Mouse (Mus musculus) spleen, adult 2 months (tissue): Measurements from ENCODE around the gene Fam129c. TPM values are rescaled to one million over a fixed set of nuclear protein-coding genes. Genes with fewer than 3 reads are reported as not detected.

Source experiments
- DNase-seq, 2 experiments: peaks; one replicate each; pipeline versions ENCODE4 v3.0.0 to v3.0.0-alpha.2; 2012 to 2021; ENCODE audit warnings: low spot score in 2 of 2, low read depth in 1 of 2
- H3K27ac ChIP-seq: fragments of 200-500 bp; 2 replicates; pipeline ENCODE4 v1.5.1; 2012; ENCODE audit warnings: low read length, inconsistent platforms; ENCODE audit not compliant: insufficient read depth
- H3K27me3 ChIP-seq: fragments of 200-500 bp; 2 replicates; pipeline ENCODE4 v1.6.1; 2012; ENCODE audit warnings: mild to moderate bottlenecking, moderate library complexity, low read length, inconsistent platforms; ENCODE audit not compliant: control insufficient read depth, insufficient read depth
- H3K36me3 ChIP-seq: fragments of 200-500 bp; 2 replicates; pipeline ENCODE4 v1.6.1; 2012; ENCODE audit warnings: mild to moderate bottlenecking, low read length, inconsistent platforms; ENCODE audit not compliant: control insufficient read depth, insufficient read depth
- H3K4me1 ChIP-seq: fragments of 200-500 bp; 2 replicates; pipeline ENCODE4 v1.6.1; 2011; ENCODE audit warnings: inconsistent platforms; ENCODE audit not compliant: control insufficient read depth, insufficient read depth, insufficient read length
- H3K4me3 ChIP-seq: fragments of 200-500 bp; 2 replicates; pipeline ENCODE4 v1.5.1; 2011; ENCODE audit warnings: mild to moderate bottlenecking, inconsistent platforms; ENCODE audit not compliant: insufficient read depth, insufficient read length; ENCODE audit errors: extremely low read depth
- CTCF ChIP-seq: fragments of 200-500 bp; IDR thresholded peaks from 2 replicates; pipeline ENCODE4 v1.5.1; 2011; ENCODE audit warnings: mild to moderate bottlenecking, inconsistent platforms; ENCODE audit not compliant: insufficient read depth, insufficient read length, insufficient replicate concordance; ENCODE audit errors: extremely low read depth
- POLR2A ChIP-seq: fragments of 200-500 bp; IDR thresholded peaks from 2 replicates; pipeline ENCODE4 v1.6.1; 2011; ENCODE audit warnings: low read depth, low read length, inconsistent platforms
- WGBS: fragments of 180-500 bp; shearing (Covaris S2); methylation state at CpG from one replicate; pipeline ENCODE4 v1.1.7; 2018; 5-methylcytosine and 5-hydroxymethylcytosine counted together
- polyA plus RNA-seq: library from polyadenylated mRNA; depleted of rRNA; stranded (reverse); fragments of >200 nt; gene quantifications from 2 replicates; pipeline ENCODE4 v1.2.3, GENCODE M21; 2012

Fam129c gene
- polyA plus RNA-seq, 1 experiment, result 115 TPM

- peaks cover 5% of the 10 kb centered on the region for H3K4me1 ChIP-seq
- H3K36me3 ChIP-seq, result no peaks in the 10 kb centered on the region
- no peak overlapping the region for H3K4me3 ChIP-seq
- TF ChIP-seq CTCF (no peak), POLR2A (no peak)
- H3K27ac ChIP-seq, result no peak overlapping the region
- WGBS, result 82% methylated on average over 7 of the region's 7 CpGs
- H3K27me3 ChIP-seq, result no peaks in the 10 kb centered on the region
- DNase-seq, result no peak
Observed at GRCm38 (mm10) chr8:71567587-71567986, 29.9 kb upstream of the Fam129c start.

GRCm38 (mm10) chr8:71568387-71568937 is 29.0 kb upstream of the Fam129c start, which contains the start of gene Slc27a1:
Gene Slc27a1, plus strand, starts transcription at chr8:71568882.
- WGBS, result 55% methylated on average over 13 of the region's 13 CpGs
- Histone ChIP-seq H3K36me3 (no peaks in the 10 kb centered on the region), H3K27ac (peak within 1 kb of the TSS; percentile 48; the same call in 1 of the 2 replicates), H3K4me3 (peak within 1 kb of the TSS; percentile 58), H3K4me1 (peaks cover 2% of the 10 kb centered on the region; the same call in 1 of the 2 replicates), H3K27me3 (no peaks in the 10 kb centered on the region)
- DNase-seq, result no peak
- no peak for TF ChIP-seq CTCF
- TF ChIP-seq POLR2A, result no peak

DNA sequence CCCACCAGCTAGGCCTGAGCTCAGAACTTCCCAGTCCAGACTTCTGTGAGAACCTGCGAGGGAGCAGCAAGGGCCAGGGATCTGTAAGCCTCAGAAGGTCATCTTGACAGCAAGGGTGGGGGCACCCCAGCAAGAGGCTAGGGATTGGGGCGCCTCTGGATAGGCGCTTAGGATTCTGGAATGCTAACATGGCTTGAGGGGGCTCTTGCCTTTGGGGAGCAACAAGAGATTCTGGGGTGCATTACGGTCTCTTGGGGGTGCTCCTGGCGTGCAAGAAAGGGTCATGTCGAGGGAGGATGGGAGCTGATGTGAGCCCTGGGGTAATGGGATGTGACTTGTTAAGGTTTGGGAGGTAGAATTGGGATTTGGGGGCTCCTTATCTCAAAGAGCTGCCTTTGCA is 28.5 kb upstream of the Fam129c start:
- H3K27me3 ChIP-seq, result no peaks in the 10 kb centered on the region
- H3K4me3 ChIP-seq, result no peak overlapping the region
- WGBS, result 79% methylated on average over 6 of the region's 6 CpGs
- no peak overlapping the region for H3K27ac ChIP-seq
- TF ChIP-seq CTCF (no peak), POLR2A (no peak)
- no peak for DNase-seq
- no peaks in the 10 kb centered on the region for H3K36me3 ChIP-seq
- peaks cover 2% of the 10 kb centered on the region; the same call in 1 of the 2 replicates for H3K4me1 ChIP-seq

GRCm38 (mm10) chr8:71569366-71570290 is 27.8 kb upstream of the Fam129c start:
- peaks cover 2% of the 10 kb centered on the region; the same call in 1 of the 2 replicates for H3K4me1 ChIP-seq
- TF ChIP-seq POLR2A, result no peak
- TF ChIP-seq CTCF, result no peak
- no peaks in the 10 kb centered on the region for H3K27me3 ChIP-seq
- no peaks in the 10 kb centered on the region for H3K36me3 ChIP-seq
- H3K27ac ChIP-seq, result peak overlapping the region; percentile 48; the same call in 1 of the 2 replicates
- DNase-seq, result peak; percentile 70 to 73
- peak overlapping the region; percentile 58 for H3K4me3 ChIP-seq
- 11% methylated on average over 51 of the region's 51 CpGs for WGBS

DNA sequence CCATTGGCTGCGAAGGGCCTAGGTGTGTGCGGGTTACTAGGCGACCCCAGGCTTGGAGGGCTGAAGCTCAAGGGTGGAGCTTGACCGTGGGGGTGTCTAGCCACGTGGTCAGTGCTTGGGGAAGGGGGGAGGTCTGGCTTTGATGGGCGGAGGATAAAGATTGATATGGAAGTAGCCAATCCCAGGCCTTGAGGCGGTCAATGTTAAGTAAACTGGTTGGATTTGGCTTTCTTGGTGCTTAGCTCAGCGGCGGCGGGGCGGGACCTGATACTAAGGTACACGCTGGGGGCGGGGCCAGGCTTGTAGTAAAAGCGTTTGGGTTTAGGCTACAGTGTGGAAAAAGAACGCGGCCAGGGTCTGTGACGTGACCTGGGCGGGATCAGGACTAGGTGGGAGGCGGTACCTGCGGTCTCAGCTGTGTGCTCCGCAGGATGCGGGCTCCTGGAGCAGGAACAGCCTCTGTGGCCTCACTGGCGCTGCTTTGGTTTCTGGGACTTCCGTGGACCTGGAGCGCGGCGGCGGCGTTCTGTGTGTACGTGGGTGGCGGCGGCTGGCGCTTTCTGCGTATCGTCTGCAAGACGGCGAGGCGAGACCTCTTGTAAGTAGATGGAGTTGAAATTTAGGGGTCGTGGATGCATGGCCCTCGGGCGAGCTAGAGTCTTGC is 27.0 kb upstream of the Fam129c start:
- Histone ChIP-seq H3K36me3 (no peaks in the 10 kb centered on the region), H3K4me1 (peaks cover 2% of the 10 kb centered on the region; the same call in 1 of the 2 replicates), H3K4me3 (peak overlapping the region; percentile 58), H3K27me3 (no peaks in the 10 kb centered on the region), H3K27ac (peak overlapping the region; percentile 9; the same call in 1 of the 2 replicates)
- TF ChIP-seq POLR2A (no peak), CTCF (no peak)
- DNase-seq, result peak; percentile 81 to 84
- WGBS, result under 1% methylated on average over 41 of the region's 41 CpGs

GRCm38 (mm10) chr8:71572077-71572476 is 25.4 kb upstream of the Fam129c start:
- H3K27ac ChIP-seq, result no peak overlapping the region
- H3K36me3 ChIP-seq, result no peaks in the 10 kb centered on the region
- no peaks in the 10 kb centered on the region for H3K27me3 ChIP-seq
- no peak for DNase-seq
- WGBS, result 96% methylated on average over 2 of the region's 2 CpGs
- TF ChIP-seq CTCF (no peak), POLR2A (no peak)
- H3K4me1 ChIP-seq, result peaks cover 2% of the 10 kb centered on the region; the same call in 1 of the 2 replicates
- H3K4me3 ChIP-seq, result no peak overlapping the region
